Mouse (Mus musculus): Measurements from ENCODE around the gene Pik3c2b. TPM values are rescaled to one million over a fixed set of nuclear protein-coding genes. Genes with fewer than 3 reads are reported as not detected.

Gene Pik3c2b
- total RNA-seq, 2 experiments from 2014 or later, result 8.8 to 14.1 TPM

DNA sequence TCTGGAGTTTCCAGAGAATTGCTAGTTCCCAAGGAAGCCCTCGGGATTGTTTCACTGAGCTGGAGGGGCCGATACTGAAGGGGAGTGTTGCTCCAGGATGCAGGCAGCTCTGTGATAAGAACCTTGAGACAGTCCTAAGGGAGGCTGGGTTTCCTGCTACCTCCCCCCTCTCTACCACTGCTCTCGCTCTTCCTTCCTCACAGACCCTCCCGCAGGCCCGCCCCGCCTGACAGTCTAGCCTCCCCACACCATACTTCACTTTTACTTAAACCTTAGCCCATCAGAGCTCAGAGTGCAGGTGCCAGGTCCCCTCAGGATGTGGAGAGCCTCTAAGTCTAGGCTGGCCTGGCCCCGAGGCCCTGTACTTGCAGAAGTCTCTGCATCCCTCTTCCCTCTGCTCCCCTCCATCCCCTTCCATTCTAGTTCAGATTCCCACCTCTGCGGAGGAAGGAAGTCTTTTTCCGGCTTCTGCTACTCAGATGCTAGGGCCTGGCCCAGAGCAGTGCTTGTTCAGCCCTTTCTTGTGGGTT is 27.9 kb downstream of the Pik3c2b start:
- DNase-seq, result no peak

DNA sequence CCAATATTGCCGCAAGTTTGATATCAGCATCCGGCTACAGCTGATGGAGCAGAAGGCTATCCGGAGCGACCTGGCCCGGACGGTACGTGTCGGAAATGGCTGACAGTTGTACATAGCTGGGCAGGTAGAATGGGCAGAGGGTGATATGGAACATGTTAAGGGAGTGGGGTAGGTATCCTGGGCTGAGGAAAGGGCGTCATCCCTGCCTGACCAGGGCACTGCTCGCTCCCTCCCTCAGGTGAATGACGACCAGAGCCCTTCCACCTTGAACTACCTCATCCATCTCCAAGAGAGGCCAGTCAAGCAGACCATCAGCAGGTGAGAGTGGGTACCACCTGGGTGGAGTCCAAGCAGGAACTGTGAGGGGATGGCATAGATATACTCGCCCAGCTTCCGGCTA is 29.1 kb downstream of the Pik3c2b start:
- no peak for DNase-seq

DNA sequence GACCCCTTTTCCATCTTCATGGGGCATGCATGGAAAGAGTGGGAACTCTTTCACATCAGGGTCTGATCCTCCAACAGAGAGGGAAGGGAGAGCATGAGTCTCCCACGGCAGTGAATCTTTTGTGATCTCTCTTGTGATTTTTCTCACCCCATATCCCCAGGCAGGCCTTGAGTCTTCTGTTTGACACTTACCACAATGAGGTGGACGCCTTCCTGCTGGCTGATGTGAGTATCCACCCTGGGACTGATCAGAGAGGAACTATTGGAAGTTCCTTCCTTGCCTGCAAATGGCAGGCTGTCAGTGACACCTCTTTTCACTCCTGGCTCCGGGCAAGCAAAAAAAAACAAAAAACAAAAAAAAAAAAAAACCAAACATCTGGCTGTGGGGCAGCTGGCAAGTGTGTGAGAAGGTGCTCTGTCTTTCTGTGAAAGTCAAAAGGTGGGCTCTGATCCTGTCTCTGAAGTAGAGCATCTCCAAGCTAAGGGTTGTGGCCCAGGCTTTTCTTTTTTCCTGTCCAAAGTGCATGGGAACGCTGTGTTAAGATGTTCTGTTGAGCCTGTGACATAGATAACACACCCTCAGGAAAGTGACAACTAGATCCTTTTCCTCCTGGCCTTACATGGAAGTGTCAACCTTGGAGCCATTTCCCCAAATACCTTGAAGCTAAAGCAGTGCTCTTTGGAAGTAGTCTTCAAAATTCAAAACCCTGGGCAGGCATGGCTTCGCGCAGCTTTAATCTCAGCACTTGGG is 30.4 kb downstream of the Pik3c2b start:
- DNase-seq, result no peak

DNA sequence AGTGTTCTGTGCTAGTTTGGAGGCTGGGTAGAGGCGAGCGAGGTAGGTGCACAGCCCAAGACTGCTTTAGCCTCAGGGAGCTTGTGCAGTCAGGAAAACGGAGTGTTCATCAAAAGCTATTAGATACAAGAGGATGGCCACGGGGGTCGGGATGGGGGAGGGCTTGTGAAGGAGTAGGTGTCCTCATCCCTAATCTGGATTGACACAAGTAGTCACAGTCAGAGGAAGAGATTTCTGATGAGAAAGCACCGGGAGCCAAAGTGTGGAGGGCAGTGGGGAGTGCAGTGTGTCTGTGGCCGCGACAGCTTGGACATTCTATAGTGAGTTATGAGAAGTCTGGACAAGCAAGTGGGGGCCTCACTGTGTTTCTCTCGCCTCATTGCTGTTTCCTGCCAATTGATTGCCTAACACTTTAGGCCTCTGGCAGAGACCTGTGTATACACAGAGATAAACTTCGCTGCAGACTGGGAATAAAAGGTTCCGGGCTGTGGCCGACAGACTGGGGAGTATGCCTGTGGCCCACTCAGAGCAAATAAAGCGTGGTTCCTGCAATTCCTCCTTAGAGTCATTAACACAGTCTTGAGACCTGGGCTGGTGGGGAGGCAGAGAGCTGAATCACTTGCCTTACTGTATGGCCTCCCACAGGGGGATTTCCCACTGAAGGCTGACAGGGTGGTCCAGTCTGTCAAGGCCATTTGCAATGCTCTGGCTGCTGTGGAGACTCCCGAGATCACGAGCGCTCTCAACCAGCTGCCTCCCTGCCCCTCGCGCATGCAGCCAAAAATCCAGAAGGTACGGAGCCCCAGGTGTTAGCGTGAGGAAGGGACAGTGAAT is 31.4 kb downstream of the Pik3c2b start:
- no peak for DNase-seq

DNA sequence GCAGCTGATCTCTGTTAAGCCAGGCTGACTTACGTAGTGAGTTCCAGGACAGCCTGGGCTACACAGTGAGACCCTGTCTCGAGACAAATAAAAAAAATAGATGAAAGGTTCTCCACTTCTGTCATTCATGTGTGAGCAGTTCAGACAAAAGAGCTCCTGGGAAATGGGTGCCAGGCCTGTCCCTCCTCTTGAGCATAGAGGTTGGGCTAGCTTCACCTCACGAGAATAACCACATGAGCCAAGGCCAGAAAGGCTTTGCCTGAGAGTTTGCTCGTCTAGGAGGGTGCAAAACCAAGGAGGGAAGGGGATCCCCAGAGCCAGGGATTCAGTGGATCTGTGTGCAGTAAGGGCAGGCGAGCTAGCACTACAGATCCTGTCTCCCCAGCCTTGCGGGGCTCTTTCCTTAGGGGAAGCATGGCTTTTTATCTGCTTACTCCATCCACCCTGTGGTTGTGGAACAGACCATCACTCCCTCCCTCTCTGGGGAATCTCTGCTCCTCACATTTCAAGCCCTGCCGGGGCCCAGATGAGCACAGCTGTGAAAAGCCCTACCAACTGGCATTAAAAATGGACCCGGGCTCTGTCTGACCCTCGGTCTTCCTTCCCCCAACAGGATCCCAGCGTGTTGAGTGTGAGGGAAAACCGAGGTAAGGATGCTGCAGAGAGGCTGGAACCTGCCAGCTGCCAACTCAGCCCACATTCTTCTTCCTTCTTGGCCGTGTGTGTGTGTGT is 32.3 kb downstream of the Pik3c2b start:
- DNase-seq, result no peak

DNA sequence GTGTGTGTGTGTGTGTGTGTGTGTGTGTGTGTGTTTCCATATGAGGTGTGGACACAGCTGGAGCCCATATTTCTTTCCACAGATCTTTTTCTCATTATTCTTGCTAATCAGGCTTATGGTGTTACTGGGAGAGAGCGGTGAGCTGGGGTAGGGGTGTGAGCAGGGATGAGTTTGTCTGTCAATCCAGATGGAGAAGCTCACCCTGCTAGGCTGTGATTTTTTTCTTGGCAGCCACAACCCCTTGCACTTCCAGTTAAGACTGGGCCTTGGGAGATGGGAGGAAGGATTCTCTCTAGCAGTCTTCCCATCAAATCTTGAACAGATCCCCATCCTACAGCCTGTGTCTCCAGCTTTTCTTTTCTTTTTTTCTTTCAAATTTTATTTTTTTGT is 32.9 kb downstream of the Pik3c2b start:
- no peak for DNase-seq

DNA sequence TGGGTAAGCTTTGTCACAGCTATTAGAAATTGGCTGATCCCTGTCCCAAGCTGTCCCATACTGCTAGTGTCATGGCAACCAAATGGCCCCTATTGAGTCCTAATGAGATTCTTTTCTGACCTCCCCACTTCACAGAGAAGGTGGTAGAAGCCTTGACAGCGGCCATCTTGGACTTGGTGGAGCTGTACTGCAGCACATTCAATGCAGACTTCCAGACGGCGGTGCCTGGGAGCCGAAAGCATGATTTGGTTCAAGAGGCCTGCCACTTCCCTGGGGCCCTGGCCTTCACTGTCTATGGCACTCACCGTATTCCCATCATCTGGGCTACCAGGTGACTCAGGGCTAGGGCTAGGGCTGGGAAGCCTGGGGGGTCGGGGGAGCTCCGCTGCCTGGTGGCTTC is 34.0 kb downstream of the Pik3c2b start:
- no peak for DNase-seq

DNA sequence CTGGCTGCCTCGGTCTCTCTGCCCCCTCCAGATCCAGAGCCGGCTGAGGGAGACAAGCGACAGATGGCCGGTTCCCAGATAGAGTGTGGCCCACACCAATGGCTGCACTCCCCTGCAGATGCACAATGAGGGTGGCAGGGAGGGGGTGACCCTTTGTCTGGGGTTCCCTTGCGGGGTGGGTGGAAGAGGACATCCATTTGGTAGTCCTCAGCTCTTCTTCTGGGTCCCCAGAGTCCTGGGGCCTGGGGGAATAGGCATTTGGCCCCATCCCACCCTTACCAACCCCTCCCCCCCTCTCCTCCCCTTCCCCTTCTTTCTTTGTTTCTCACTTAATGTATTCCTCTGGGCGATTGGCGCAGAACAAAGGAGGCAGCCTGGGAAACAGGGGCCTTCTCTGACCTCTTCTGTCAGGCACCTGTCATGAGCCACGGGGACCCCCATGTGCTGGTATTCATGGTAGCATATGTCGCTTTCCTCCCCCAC is 34.7 kb downstream of the Pik3c2b start:
- no peak for DNase-seq

DNA sequence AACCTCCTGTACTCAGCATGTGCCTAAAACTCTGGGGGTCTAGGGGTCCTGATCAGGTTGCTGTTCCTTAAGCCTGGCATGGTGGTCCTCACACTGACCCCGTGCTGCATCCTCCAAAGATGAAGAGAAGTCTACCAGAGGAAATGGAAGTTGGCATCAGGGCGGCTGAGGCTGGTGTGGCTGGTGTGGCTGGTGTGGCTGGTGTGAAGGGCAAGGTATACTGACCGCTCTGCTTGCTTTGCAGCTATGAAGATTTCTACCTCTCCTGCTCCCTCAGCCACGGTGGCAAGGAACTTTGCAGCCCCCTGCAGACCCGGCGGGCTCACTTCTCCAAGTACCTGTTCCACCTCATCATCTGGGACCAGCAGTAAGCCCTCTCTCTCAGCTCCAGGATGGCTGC is 35.2 kb downstream of the Pik3c2b start:
- no peak for DNase-seq

DNA sequence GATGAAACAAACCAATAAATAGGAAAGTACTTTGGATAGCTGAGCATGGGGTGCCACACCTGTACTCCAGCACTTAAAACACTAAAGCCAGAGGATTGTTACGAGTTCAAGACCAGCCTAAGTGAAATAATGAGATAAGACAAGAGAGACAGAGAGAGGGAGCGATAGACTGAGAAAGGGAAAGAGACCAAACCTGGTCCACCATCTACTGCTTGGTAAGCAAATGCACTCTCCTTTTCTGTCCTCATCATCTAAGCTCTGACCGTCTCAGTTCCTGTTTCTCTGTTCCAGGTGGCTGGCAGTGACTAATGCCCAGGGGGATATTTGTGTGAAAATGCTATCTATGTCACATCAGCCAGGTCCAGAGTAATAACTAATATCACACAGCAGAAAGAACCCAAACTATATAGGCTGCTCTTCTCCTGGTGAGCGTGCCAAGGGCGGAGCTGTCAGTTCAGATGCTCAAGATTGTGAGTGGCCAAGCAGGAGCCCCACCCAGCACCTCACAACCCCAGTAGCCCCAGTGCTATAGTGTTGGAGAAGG is 37.6 kb downstream of the Pik3c2b start:
- DNase-seq, result no peak

DNA sequence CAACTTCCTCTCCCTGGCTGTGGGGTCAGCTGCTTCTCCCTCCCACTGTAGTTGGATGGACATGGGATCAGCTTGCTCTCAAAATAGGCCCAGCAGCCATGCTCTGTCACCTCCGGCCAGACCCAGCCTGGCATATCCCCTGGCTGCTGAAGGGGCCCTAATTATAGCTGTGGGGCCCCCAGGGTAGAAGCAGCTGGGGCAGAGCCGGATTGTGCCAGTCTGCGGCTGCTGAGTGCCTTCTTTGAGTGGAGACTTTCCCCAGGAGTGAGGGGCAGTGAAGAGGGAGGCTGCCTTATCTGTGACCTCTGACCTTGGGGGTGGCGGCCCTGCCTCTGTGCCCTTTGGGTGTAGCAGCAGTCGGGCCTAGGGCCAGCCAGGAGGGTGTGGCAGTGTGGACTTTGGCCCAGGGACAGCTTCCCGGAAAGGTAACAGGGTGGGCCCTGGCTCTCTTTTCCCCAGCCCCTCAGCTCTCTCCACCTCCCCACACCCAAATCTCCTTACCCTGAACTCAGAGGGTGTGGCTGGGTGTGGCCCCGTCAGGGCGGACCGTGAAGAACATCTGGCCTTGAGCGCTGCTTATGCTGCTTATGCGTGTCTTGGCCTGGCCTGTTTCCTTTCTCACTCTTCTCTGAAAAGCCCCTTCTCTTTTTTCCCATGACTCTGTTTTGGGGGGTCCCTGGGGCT is 38.6 kb downstream of the Pik3c2b start:
- no peak for DNase-seq

DNA sequence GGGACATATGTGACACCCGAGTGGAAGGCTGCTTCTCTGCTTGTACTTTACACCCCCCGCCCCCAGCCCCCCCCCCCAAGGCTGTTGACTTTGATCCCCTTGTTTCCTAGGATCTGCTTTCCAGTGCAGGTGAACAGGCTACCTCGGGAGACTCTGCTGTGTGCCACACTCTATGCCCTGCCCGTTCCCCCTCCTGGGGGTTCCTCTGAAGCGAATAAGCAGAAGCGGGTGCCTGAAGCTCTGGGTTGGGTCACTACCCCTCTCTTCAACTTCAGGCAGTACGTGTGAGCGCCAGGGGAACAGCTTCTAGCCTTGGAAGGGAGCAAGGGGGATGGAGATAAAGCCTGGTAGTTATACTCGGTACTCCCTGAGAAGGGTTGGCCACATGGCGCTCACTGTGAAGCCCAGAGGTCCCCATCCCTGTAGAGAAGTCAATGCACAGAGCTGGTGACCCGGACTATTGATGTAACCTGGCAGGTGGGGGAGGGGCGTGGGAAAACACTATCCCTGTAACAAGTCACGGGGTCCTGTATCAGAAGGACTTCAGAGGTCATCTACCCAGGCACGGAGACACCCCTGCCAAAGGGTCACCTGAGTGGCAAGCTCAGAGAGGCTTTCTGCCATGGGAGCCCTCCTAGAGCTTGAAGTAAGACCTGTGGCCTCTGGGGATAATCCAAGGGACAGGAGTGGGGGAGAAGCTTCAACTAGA is 39.4 kb downstream of the Pik3c2b start:
- no peak for DNase-seq

DNA sequence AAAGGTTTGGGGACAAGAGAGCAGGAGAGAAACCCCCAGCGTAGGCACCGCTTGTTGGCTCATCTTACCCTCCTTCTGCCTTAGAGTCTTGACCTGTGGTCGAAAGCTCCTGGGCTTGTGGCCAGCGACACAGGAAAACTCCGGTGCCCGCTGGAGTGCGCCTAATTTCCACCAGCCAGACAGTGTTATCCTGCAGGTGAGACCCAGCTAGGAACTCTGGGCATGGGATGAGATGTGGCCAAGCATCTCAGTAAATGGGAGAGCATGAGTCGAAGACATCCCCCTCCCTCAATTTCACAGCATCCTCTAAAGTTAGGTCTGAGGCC is 39.9 kb downstream of the Pik3c2b start:
- DNase-seq, result no peak

DNA sequence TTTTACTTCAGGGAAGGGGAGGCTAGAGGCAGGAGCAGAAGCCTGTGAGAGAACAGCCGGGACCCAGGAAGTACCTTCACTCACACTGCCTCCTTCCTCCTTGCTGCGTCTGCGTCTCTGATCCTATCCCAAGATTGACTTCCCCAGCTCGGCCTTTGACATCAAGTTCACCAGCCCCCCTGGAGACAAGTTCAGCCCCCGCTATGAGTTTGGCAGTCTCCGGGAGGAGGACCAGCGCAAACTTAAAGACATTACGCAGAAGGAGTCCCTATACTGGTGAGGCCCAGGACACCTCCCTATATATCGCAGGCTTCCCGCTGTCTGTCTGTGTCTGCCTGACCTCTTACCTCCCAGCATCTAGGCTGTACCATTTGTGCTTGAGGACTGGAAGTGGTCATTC is 41.3 kb downstream of the Pik3c2b start:
- no peak for DNase-seq

DNA sequence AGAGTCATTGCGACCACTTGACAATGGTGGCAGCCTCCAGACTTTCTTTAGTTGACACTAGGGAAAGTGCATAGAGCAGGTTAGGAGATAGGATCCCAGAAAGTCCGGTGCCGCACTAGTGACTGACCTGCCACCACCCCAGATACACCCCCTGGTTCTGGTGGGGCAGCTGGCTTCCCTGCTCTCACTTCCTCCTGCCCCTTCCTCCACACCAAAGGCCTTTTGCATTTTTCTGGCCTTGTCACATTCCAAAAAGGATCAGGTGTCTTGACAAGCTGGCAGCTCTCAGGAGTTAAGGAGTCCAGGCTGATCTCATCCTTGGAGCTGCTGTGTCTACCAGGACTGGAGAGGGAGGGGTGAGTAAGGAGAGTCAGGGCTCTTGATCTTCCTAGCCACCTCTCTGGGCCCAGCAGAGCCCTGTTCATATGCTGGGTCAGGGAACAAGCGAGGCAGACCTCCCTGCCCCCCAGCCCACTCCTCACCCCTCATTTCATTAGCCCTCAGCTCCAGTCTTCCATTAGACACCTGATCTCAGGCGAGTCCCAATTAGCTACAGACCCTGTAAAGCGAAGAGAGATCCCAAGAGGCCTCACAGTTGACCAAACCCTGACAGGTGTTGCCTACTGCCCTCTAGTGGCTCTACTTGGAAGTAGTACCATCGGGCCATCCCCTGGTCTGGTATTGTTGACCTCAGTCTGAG is 41.9 kb downstream of the Pik3c2b start:
- peak; percentile 79 for DNase-seq

DNA sequence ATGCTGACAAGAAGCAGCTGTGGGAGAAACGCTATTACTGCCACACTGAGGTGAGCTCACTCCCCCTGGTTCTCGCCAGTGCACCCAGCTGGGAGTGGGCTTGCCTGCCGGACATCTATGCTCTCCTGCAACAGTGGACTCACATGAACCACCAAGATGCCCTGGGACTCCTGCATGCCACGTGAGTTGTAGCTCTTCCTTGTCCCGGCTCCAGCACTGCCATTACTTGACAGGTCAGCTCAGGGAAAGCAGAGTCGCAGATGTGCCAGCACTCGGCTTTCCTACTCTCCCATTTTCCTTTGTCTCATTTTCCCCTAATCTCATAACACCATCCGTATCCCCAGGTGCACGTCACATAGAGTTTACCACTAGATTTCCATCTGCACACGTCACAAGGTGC is 42.7 kb downstream of the Pik3c2b start:
- DNase-seq, result no peak

DNA sequence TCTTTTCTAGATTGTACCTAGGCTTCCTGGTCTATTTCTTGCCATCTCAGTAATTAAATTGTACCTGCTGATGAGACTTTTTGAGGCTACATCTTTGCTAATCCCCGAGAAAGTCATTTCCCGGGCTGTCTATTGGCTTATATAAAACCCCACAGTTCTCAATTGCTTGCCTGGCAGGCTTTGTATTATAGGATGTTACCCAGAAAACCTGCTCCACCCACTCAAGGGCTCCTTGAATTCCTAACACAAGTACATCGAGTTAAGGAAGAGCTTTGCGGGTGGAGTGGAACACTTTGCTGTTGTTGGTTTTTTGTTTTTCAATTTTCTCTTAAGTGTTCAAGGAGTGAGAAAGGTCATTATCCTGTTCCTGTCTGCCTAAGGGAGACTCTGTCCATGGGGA is 43.9 kb downstream of the Pik3c2b start:
- DNase-seq, result no peak

DNA sequence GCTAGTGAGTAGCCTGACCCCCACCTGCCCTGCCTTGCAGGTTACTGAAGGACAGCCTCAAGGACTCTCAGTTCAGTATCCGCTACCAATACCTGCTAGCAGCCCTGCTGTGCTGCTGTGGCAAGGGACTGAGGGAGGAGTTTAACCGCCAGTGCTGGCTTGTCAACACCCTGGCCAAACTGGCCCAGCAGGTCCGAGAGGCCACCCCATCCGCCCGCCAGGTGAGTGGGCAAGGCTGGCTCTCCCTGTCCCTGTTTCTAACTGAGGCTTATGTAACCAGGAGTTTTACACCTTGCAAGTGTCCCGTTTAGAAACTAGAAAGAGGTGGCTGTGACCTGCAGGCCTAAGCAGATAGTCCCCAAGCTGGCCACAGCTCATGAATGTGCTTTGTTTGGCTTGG is 45.2 kb downstream of the Pik3c2b start:
- no peak for DNase-seq

DNA sequence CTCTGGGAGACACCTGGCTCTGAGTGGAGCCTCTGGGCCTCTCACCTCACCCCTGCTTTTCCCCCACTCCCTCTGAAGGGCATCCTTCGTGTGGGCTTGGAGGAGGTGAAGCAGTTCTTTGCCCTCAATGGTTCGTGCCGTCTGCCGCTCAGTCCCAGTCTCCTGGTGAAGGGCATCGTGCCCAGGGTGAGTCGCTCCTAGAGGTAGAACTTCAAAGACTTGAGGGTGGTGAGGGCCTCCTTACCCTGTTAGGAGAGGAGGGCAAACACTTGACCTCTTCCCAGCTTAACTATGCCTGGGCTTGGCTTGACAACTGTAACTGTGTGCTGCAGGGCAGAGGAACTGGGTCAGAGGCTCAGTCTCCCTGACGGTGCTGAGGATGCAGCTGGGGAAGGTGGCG is 46.0 kb downstream of the Pik3c2b start:
- no peak for DNase-seq

DNA sequence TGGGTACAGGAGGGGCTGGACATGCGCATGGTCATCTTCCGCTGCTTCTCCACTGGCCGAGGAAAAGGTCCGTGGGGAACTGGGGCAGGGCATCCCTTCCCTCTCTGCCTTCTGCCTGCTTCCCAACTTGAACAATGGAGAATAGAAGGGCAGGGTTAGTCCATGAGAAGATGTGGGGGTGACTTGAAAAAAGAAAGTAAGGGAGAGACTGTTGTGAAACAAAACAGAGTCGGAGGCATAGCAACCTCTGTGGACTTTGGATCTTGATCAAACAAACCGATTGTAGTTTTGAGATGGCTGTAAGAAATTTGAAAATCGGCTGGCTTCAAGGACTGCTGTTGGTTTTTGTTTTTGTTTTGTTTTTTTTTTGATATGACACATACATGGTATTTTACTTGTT is 48.3 kb downstream of the Pik3c2b start:
- no peak for DNase-seq

Measured in adrenal gland, postnatal 10 days (tissue).